Mouse (Mus musculus) kidney, postnatal 0 days (tissue): ENCODE measurements around the gene Kcnmb1. TPM values are rescaled to one million over a fixed set of nuclear protein-coding genes. Genes with fewer than 3 reads are reported as not detected.
A peak's percentile ranks its signal among the peaks of the same experiment; 100 is the strongest.

Source experiments
- ATAC-seq: fragments of 200-750 bp; cut with Nextera tagmentation; replicated peaks from 2 replicates; pipeline ENCODE4 v1.8.0; 2017; ENCODE audit warnings: low read depth, moderate number of reproducible peaks, moderate TSS enrichment, moderate library complexity; ENCODE audit not compliant: low FRiP score
- DNase-seq: peaks from one replicate; pipeline ENCODE4 v3.0.0-alpha.2; 2016; ENCODE audit warnings: low spot score
- H3K27ac ChIP-seq: fragments of 300-500 bp; sonication (generic); 2 replicates; pipeline ENCODE4 v1.5.1; 2014; ENCODE audit warnings: mild to moderate bottlenecking
- H3K27me3 ChIP-seq: fragments of 300-500 bp; sonication (generic); 2 replicates; pipeline ENCODE4 v1.6.1; 2014; ENCODE audit warnings: low read length, mixed read lengths; ENCODE audit not compliant: insufficient read depth
- H3K36me3 ChIP-seq: fragments of 300-500 bp; sonication (generic); 2 replicates; pipeline ENCODE4 v1.6.1; 2014; ENCODE audit warnings: low read length, mixed read lengths; ENCODE audit not compliant: insufficient read depth
- H3K4me1 ChIP-seq: fragments of 300-500 bp; sonication (generic); replicated peaks from 2 replicates; pipeline ENCODE4 v1.6.1; 2014; ENCODE audit warnings: antibody characterized with exemption, low read length, mixed read lengths; ENCODE audit not compliant: insufficient read depth
- H3K4me2 ChIP-seq: fragments of 300-500 bp; sonication (generic); 2 replicates; pipeline ENCODE4 v1.6.1; 2014; ENCODE audit warnings: mild to moderate bottlenecking, low read length, moderate library complexity, mixed read lengths
- H3K4me3 ChIP-seq: fragments of 300-500 bp; sonication (generic); replicated peaks from 2 replicates; pipeline ENCODE4 v1.5.1; 2014; ENCODE audit warnings: low read depth, low read length
- H3K9ac ChIP-seq: fragments of 300-500 bp; sonication (generic); 2 replicates; pipeline ENCODE4 v1.6.1; 2014; ENCODE audit warnings: low read depth, low read length
- H3K9me3 ChIP-seq: fragments of 300-500 bp; sonication (generic); replicated peaks from 2 replicates; pipeline ENCODE4 v1.6.1; 2016; ENCODE audit warnings: low read length, inconsistent platforms, mixed read lengths
- CTCF ChIP-seq: IDR thresholded peaks from 2 replicates; pipeline ENCODE4 v1.5.1; 2016; ENCODE audit warnings: antibody characterized with exemption, low read depth, mild to moderate bottlenecking, moderate library complexity
- WGBS: fragments of 180-500 bp; shearing (Covaris S2); extraction: QIAGEN DNeasy Blood & Tissue Kit; methylation state at CpG from one replicate; pipeline ENCODE4 v1.1.7; 2014; 5-methylcytosine and 5-hydroxymethylcytosine counted together
- polyA plus RNA-seq: library from polyadenylated mRNA; unstranded; fragments of >200 nt; fragmentation: Nextera tagmentation; extraction: Ambion mirVana; gene quantifications from 2 replicates; pipeline ENCODE4 v1.2.1, GENCODE M21; 2015

Gene Kcnmb1
- polyA plus RNA-seq, 1 experiment from 2014 or later = 0.54 TPM

DNA sequence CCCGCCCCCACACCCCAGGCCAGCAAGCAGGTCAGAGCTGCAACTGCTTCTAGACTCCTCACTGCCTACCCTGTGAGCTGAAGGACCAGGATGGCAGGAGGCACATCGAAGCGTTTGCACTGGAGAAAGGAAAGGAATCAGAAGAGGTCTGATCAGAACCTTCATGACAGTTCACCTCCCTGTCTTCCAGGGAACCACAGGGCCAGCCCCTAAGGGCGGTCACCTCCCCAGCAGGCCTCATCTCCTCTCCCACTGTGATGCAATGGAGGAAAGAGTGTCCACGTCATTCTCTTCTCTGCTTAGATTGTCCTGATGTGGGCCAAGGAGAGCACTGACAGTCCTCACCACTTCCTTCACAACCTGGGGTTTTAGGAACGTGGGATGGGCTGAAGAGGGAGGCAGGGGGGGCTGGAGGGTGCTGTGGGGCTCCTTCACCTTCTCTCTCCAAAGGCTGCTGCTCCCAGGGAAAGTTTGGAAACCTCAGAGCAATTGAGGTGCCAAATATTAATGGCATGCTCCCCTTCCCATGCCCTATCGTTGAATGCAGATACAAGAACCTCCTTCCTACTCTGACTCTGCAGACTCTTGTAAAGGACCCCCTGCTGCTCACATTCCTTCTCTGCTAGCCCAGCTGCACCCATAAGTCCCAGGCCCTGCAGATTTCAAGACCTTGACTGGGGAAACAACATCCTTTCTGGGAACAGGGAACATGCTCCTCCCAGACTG, 47.5 kb downstream of the Kcnmb1 start:
- 71% methylated on average over 7 of the region's 7 CpGs for WGBS
- no peak for TF ChIP-seq CTCF
- no peak overlapping the region for H3K4me2 ChIP-seq
- H3K27me3 ChIP-seq = no peaks in the 10 kb centered on the region
- no peaks in the 10 kb centered on the region for H3K4me1 ChIP-seq
- no peaks in the 10 kb centered on the region for H3K9me3 ChIP-seq
- H3K4me3 ChIP-seq = no peak overlapping the region
- DNase-seq (no peak), ATAC-seq (no peak)
- no peaks in the 10 kb centered on the region for H3K36me3 ChIP-seq
- H3K9ac ChIP-seq = no peak overlapping the region
- H3K27ac ChIP-seq = no peak overlapping the region

DNA sequence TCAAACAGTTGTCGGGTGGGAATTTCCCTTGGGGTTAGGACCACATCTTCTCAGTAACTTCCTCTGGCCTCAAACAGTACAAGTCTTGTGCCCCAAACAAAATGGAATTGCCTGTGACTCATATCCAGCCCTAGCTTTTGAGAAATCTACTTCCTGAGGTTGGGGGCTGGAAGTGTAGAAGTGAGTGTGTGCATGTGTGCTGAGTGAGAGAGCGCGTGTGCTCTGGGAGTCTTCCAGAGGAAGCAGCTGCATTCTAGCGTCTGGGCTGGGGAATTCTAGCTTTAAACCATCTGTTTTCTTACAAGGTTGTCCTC, 48.0 kb downstream of the Kcnmb1 start:
- ATAC-seq (0 out of 2 replicates have a peak, but pooled peaks have one; percentile 36), DNase-seq (peak; percentile 65)
- TF ChIP-seq CTCF = no peak
- Histone ChIP-seq H3K27me3 (no peaks in the 10 kb centered on the region), H3K27ac (no peak overlapping the region), H3K36me3 (no peaks in the 10 kb centered on the region), H3K4me2 (no peak overlapping the region), H3K9me3 (no peaks in the 10 kb centered on the region), H3K4me1 (no peaks in the 10 kb centered on the region), H3K9ac (no peak overlapping the region), H3K4me3 (no peak overlapping the region)
- WGBS = 54% methylated on average over 4 of the region's 4 CpGs

DNA sequence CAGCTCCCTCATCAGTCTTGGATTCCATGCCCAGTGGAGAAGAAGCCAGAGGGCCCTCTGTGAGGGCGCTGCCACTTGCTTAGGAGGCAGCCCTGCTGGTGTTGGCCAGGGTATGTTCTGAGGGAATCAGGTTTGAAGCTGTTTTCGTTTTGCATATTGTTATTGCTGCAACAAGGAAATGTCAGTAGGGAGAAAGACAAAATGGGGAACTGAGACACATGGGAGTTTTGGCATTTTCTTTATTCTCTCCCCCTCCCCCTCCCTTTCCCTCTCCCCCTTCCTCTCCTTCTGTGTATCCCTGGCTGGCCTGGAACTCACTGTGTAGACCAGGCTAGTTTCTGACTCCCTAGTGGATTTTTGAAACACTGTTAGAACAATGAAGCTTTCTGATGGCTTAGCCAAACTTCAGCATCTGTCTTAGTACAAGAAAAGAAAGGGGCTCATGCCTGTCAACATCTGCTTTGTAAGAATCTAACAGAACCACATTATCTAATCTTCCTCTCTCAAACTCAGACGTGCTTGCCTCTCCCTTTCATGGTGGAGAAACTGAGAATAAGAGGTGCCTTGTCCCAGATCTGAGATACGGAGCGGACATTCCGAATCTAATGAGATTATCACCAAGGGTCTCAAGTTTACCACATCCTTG, 49.3 kb downstream of the Kcnmb1 start:
- Histone ChIP-seq H3K36me3 (no peaks in the 10 kb centered on the region), H3K4me2 (no peak overlapping the region), H3K27me3 (no peaks in the 10 kb centered on the region), H3K9me3 (no peaks in the 10 kb centered on the region), H3K9ac (no peak overlapping the region), H3K27ac (no peak overlapping the region), H3K4me1 (no peaks in the 10 kb centered on the region), H3K4me3 (no peak overlapping the region)
- ATAC-seq (no peak), DNase-seq (no peak)
- 85% methylated on average over 6 of the region's 6 CpGs for WGBS
- TF ChIP-seq CTCF = no peak

Other genes with a start within 250 kb of the Kcnmb1 start
- gene Kcnip1, start 30.1 kb downstream of the Kcnmb1 start, polyA plus RNA-seq = 2.0 and 2.7 TPM in 2 replicates
- 1.5 and 1.7 TPM in 2 replicates for gene Lcp2, start 83.9 kb downstream of the Kcnmb1 start, polyA plus RNA-seq
- gene 4930469K13Rik, start 135.5 kb downstream of the Kcnmb1 start, polyA plus RNA-seq = not detected in 2 replicates
- gene Foxi1, start 245.1 kb downstream of the Kcnmb1 start, polyA plus RNA-seq = 28.0 and 30.2 TPM in 2 replicates